Mouse (Mus musculus) hindbrain, embryonic 15.5 days (tissue): ENCODE data around the gene Adcy7. TPM values are rescaled to one million over a fixed set of nuclear protein-coding genes. Genes with fewer than 3 reads are reported as not detected.

Source experiments
- ATAC-seq: fragments of 200-750 bp; cut with Nextera tagmentation; 2 replicates; pipeline ENCODE4 v1.8.0; 2017; ENCODE audit warnings: low read depth, moderate number of reproducible peaks, moderate TSS enrichment; ENCODE audit not compliant: low FRiP score
- H3K27ac ChIP-seq: fragments of 300-500 bp; sonication (generic); replicated peaks from 2 replicates; pipeline ENCODE4 v1.5.1; 2015; ENCODE audit warnings: mild to moderate bottlenecking, inconsistent platforms
- H3K27me3 ChIP-seq: fragments of 300-500 bp; sonication (generic); 2 replicates; pipeline ENCODE4 v1.6.1; 2015; ENCODE audit warnings: control low read depth, inconsistent platforms
- H3K36me3 ChIP-seq: fragments of 300-500 bp; sonication (generic); 2 replicates; pipeline ENCODE4 v1.6.1; 2015; ENCODE audit warnings: control low read depth, inconsistent platforms
- H3K4me1 ChIP-seq: fragments of 300-500 bp; sonication (generic); replicated peaks from 2 replicates; pipeline ENCODE4 v1.6.1; 2015; ENCODE audit warnings: control low read depth, inconsistent platforms
- H3K4me2 ChIP-seq: fragments of 300-500 bp; sonication (generic); 2 replicates; pipeline ENCODE4 v1.6.1; 2015; ENCODE audit warnings: moderate library complexity, mild to moderate bottlenecking, inconsistent platforms
- H3K4me3 ChIP-seq: fragments of 300-500 bp; sonication (generic); 2 replicates; pipeline ENCODE4 v1.5.1; 2015; ENCODE audit warnings: mild to moderate bottlenecking, inconsistent platforms
- H3K9ac ChIP-seq: fragments of 300-500 bp; sonication (generic); 2 replicates; pipeline ENCODE4 v1.6.1; 2015; ENCODE audit warnings: inconsistent platforms
- H3K9me3 ChIP-seq: fragments of 300-500 bp; sonication (generic); 2 replicates; pipeline ENCODE4 v1.6.1; 2016; ENCODE audit warnings: control low read depth, inconsistent platforms
- WGBS: fragments of 180-500 bp; shearing (Covaris S2); methylation state at CpG from one replicate; pipeline ENCODE4 v1.1.7; 2015; 5-methylcytosine and 5-hydroxymethylcytosine counted together
- polyA plus RNA-seq: library from polyadenylated mRNA; unstranded; fragments of >200 nt; fragmentation: Nextera tagmentation; extraction: Ambion mirVana; gene quantifications from 2 replicates; pipeline ENCODE4 v1.2.1, GENCODE M21; 2015

The Adcy7 gene
- polyA plus RNA-seq: 5.2 TPM in 2 replicates

DNA sequence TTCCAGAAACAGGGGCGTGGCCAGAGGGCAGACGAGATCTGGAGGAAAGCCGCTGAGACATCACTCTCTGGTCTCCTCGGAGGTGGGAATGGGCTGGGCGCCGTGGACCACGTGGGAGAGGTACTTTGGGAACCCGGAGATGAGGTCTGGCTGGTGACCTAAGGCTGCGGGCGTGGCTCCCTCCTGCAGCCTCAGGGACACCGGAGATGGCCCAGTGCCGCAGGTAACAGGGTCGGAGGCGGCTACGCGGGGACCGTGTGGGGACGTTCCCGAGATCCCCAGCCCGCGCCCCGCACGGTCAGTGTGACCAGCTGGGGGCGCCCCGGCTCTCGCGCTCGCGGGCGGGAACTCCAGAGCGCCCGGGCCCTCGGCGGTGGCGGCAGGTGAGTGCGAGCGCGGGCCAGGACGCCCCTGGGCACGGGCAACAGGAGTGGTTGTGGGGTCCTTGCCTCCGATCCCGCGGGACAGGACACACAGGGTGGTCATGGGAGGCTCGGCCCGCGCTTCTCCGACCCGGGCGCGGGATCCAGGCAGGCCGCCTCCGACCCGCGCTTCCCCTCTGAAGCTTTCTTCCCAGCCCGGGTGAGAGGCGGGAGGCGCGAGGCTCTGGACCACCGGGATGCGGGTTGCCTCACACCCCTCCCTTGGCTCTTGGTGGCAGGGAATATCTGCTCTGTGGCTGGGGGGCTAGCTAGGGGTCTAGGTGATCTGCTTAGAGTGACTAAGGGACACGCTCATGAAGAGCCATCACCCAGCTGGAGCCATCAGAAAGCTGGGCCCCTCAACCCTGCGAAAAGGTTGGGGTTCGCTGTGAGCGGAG is at the start of gene Adcy7:
Adcy7 (plus strand) TSS at position 173 of the 820 bp plus-strand sequence.
- ATAC-seq: 0 out of 2 replicates have a peak, but pooled peaks have one; percentile 39
- Histone ChIP-seq H3K4me1 (peaks cover 11% of the 10 kb centered on the region), H3K4me3 (peak within 1 kb of the TSS; percentile 49), H3K36me3 (no peaks in the 10 kb centered on the region), H3K9me3 (no peaks in the 10 kb centered on the region), H3K9ac (peak within 1 kb of the TSS; percentile 50), H3K27ac (no peak within 1 kb of the TSS), H3K27me3 (peaks cover 17% of the 10 kb centered on the region; the same call in 1 of the 2 replicates), H3K4me2 (peak within 1 kb of the TSS; percentile 98)
- WGBS: 4% methylated on average over 58 of the region's 64 CpGs

DNA sequence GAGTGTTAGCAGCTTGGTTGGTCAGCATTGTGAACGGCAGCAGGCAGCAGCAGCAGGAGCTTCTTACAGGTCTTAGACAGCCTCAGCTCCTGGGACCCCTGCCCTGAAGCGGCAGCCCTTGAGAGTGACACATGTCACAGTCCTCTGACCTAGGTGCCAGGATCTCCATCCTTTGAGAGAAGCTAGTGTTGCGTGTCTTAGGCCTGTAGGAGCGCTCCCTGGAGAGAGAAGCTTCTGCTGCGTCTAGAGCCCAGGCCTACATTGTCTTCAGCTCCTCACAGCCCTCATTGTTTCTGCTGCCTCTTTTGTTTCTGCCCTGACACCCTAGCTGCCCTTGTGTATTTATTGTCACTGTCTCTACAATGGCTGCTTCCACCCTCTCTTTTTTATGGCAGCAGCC is 46.8 kb upstream of the Adcy7 start:
- WGBS: 7% methylated on average over 5 of the region's 5 CpGs
- H3K27ac ChIP-seq: peak overlapping the region; percentile 60
- H3K36me3 ChIP-seq: no peaks in the 10 kb centered on the region
- no peak overlapping the region for H3K4me2 ChIP-seq
- H3K9me3 ChIP-seq: no peaks in the 10 kb centered on the region
- peaks cover 25% of the 10 kb centered on the region for H3K4me1 ChIP-seq
- H3K4me3 ChIP-seq: no peak overlapping the region
- ATAC-seq: no peak; the same call in 1 of the 2 replicates
- H3K9ac ChIP-seq: no peak overlapping the region
- no peaks in the 10 kb centered on the region for H3K27me3 ChIP-seq

DNA sequence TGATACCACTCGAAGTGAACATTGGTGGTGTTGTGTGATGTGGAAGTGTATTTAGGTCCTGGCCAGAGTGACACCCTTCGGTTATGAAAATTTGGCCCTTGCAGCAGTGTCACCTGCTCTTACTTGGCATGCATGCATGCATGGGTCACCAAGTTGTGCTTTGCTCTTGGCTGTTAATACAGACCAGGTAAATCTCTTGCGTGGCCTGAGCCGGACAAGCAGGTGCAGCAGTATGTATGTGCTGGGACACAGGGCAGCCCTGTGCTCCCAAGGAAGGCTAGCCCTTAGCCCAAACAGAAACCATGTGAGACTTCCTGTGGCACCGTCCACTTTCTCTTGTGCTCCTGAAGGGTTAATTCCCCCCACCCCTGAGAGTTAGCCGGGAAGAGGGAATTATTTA is 44.4 kb upstream of the Adcy7 start:
- 65% methylated on average over 6 of the region's 6 CpGs for WGBS
- no peak overlapping the region for H3K4me3 ChIP-seq
- H3K4me1 ChIP-seq: peaks cover 25% of the 10 kb centered on the region
- H3K27me3 ChIP-seq: no peaks in the 10 kb centered on the region
- no peaks in the 10 kb centered on the region for H3K36me3 ChIP-seq
- H3K9me3 ChIP-seq: no peaks in the 10 kb centered on the region
- H3K4me2 ChIP-seq: no peak overlapping the region
- ATAC-seq: no peak
- H3K27ac ChIP-seq: no peak overlapping the region
- H3K9ac ChIP-seq: no peak overlapping the region

DNA sequence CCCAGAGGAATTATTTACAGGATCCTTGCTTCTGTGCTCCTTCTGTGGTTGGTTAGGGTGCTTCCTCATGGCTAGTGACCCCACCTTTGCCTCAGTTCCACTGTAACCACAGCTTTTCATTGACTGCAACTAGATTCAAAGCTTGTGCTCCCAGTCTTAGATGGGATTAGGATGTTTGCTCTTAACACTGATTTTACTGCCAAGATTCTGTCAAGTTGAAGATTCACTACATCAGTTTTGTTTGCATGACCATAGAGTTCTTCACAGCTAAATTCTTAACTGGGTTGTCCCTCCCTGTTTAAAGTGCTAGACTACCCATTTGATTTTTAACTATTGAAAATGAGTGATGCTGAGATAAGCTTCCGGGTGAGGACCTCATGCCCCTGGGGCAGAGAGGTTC is 43.9 kb upstream of the Adcy7 start:
- no peak overlapping the region for H3K4me2 ChIP-seq
- no peak for ATAC-seq
- 62% methylated on average over 1 of the region's 1 CpGs for WGBS
- H3K4me3 ChIP-seq: no peak overlapping the region
- H3K9ac ChIP-seq: no peak overlapping the region
- H3K27ac ChIP-seq: no peak overlapping the region
- no peaks in the 10 kb centered on the region for H3K36me3 ChIP-seq
- H3K4me1 ChIP-seq: peaks cover 25% of the 10 kb centered on the region
- no peaks in the 10 kb centered on the region for H3K27me3 ChIP-seq
- H3K9me3 ChIP-seq: no peaks in the 10 kb centered on the region

DNA sequence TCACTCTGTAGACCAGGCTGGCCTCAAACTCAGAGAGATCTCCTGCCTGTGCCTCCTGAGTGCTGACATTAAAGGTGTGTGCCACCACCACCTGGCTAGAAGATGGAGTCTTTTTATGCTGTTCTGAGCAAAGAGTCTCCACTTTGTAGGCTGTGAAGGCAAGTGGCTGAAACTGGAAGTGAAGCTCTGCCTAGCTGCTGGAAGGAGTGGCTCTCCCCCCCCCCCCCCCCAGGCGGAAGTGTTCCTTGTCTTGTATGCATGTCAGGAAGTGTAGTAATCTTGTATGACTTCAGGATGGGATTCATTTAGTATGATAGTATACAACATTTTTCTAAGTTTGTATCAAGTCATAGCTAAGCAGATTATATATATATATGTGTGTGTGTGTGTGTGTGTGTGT is 43.4 kb upstream of the Adcy7 start:
- Histone ChIP-seq H3K9ac (no peak overlapping the region), H3K9me3 (no peaks in the 10 kb centered on the region), H3K4me3 (no peak overlapping the region), H3K36me3 (no peaks in the 10 kb centered on the region), H3K27me3 (no peaks in the 10 kb centered on the region), H3K4me1 (peaks cover 25% of the 10 kb centered on the region), H3K4me2 (no peak overlapping the region), H3K27ac (no peak overlapping the region)
- no peak for ATAC-seq
- WGBS: no CpG with 5 or more reads among the region's 1 CpGs

DNA sequence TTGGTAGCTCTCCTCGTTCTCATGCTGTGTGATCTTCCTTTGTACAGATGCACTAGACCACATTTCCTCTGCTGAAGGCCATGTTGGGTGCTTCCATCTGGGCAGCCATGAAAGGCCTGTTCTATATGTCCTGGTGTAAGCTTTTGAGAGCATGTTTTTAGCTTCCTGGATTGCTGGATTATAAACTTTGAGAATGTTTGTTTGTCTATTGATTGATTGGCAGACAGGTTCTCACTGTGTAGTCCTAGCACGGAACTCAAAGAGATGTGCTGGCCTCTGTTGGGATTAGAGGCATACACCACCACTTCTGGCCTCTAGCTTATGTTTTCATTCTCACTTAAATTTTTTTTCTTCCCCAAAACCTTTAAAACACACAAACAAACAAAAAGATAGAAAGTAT is 35.5 kb upstream of the Adcy7 start:
- H3K27ac ChIP-seq: no peak overlapping the region
- no peaks in the 10 kb centered on the region for H3K27me3 ChIP-seq
- no peak overlapping the region for H3K4me2 ChIP-seq
- 66% methylated on average over 2 of the region's 2 CpGs for WGBS
- H3K9me3 ChIP-seq: no peaks in the 10 kb centered on the region
- no peak overlapping the region for H3K4me3 ChIP-seq
- no peak for ATAC-seq
- no peaks in the 10 kb centered on the region for H3K36me3 ChIP-seq
- no peak overlapping the region for H3K9ac ChIP-seq
- peaks cover 5% of the 10 kb centered on the region; the same call in 1 of the 2 replicates for H3K4me1 ChIP-seq

DNA sequence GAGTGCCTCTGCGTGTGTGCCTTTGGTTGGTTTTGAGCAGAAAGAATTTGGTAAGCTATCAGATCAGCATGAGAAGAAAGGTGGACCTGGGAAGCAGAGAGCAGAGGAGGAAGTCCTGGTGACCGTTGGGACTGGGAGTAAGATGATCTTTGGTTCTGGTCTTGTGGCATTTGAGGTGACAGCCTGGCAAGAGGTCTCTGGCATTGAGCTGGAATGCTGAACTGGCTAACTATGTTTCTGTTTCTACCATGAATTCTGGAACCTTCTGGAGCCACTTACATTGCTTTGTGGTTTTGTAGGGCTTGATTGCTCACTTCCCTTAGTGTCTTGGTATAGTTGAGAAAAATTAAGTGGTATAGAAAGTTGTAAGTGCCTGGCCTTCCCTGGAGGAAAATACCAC is 34.6 kb upstream of the Adcy7 start:
- no peak overlapping the region for H3K4me3 ChIP-seq
- H3K4me1 ChIP-seq: peaks cover 5% of the 10 kb centered on the region; the same call in 1 of the 2 replicates
- no peaks in the 10 kb centered on the region for H3K9me3 ChIP-seq
- H3K4me2 ChIP-seq: no peak overlapping the region
- ATAC-seq: no peak
- 88% methylated on average over 2 of the region's 2 CpGs for WGBS
- no peak overlapping the region for H3K27ac ChIP-seq
- no peaks in the 10 kb centered on the region for H3K27me3 ChIP-seq
- no peaks in the 10 kb centered on the region for H3K36me3 ChIP-seq
- H3K9ac ChIP-seq: no peak overlapping the region

DNA sequence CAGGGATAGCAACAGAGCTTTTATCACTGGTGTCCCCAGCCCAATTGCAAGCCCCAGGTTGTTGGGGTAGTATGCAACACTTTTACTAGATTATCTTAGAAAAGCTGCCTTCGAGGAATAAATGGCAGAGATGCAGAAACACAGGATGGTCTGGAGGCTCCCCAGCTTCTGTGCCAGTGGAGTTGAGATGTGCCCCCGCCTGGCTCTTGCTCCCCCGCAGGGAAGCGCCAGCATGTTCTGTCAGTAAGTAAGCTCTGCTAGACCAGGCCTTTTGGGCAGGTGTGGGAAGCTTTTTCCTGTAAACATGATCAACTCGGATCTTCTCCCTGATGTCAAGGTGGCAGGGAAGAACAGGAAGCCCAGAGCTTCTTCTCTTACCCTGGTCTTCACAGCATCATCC is 32.9 kb upstream of the Adcy7 start:
- Histone ChIP-seq H3K27me3 (no peaks in the 10 kb centered on the region), H3K4me3 (no peak overlapping the region), H3K4me1 (peaks cover 5% of the 10 kb centered on the region; the same call in 1 of the 2 replicates), H3K27ac (no peak overlapping the region), H3K36me3 (0 out of 2 replicates have a peak, but pooled peaks cover 2% of the 10 kb centered on the region), H3K9me3 (no peaks in the 10 kb centered on the region), H3K9ac (no peak overlapping the region), H3K4me2 (no peak overlapping the region)
- ATAC-seq: no peak
- 86% methylated on average over 5 of the region's 5 CpGs for WGBS

DNA sequence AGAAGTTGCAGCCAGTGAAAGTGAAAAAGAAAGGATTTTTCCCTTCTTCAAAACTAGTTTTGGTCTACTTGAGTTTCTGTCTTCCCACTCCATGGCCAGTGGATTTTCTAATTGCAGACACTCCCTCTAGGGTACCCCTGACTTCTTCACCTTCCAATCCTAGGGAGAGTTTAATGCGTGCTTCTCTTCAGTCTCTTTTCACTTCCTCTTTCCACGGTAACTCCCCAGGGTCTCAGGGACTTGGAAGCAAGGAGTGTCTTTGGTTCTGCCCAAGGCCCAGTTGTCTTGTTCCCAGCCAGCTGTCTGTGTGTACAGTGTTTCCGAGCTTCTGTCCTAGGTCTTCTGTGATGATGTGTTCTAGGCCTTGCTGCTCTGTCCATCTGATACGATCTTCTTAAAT is 30.3 kb upstream of the Adcy7 start:
- no peak for ATAC-seq
- WGBS: 75% methylated on average over 4 of the region's 4 CpGs
- Histone ChIP-seq H3K4me3 (no peak overlapping the region), H3K4me2 (no peak overlapping the region), H3K27ac (no peak overlapping the region), H3K4me1 (peaks cover 5% of the 10 kb centered on the region; the same call in 1 of the 2 replicates), H3K9ac (no peak overlapping the region), H3K27me3 (no peaks in the 10 kb centered on the region), H3K36me3 (peaks cover 12% of the 10 kb centered on the region; the same call in 1 of the 2 replicates), H3K9me3 (no peaks in the 10 kb centered on the region)

DNA sequence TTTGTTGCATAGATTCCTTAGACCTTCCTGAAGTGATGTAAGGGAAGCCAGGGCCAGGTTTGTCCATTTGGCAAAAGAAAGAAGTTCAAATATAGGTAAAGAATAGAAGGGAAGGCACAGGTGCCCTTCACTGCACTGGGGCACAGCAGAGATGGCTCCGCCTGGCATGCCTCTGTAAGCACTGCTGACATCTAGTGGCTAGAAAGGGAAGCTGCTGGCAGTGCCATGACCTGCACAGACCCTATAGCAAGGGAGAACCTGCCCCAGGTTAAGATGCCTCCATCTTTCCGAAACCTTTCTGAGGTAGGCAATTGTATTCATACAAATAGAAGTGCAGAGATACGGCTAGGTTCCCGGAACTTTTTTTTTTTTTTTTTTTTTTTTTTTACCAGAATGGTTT is 27.9 kb upstream of the Adcy7 start:
- 76% methylated on average over 4 of the region's 4 CpGs for WGBS
- H3K27me3 ChIP-seq: no peaks in the 10 kb centered on the region
- no peak overlapping the region for H3K9ac ChIP-seq
- H3K27ac ChIP-seq: no peak overlapping the region
- no peak overlapping the region for H3K4me2 ChIP-seq
- ATAC-seq: peak; percentile 69; the same call in 1 of the 2 replicates
- H3K9me3 ChIP-seq: no peaks in the 10 kb centered on the region
- H3K4me3 ChIP-seq: no peak overlapping the region
- H3K4me1 ChIP-seq: no peaks in the 10 kb centered on the region
- peaks cover 24% of the 10 kb centered on the region; the same call in 1 of the 2 replicates for H3K36me3 ChIP-seq

DNA sequence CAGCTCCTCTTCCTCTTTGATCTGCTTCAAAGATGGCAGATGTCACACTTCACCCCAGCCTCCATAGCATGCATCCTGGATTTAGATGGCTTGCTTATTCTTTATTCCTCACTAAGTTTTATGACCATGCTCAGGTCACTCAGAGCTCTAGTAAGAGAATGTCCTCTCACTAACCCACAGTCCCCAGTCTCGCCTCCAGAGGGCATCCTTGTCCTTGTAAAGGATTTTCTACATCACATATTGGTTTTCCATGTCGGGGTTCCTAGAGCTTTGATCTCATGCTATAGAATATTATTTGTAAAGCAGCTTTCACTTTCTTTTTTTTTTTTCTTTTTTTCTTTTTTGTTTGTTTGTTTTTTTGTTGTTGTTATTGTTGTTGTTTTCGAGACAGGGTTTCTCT is 19.4 kb upstream of the Adcy7 start:
- no peak overlapping the region for H3K4me2 ChIP-seq
- no peak overlapping the region for H3K9ac ChIP-seq
- no peaks in the 10 kb centered on the region for H3K4me1 ChIP-seq
- H3K27ac ChIP-seq: no peak overlapping the region
- H3K9me3 ChIP-seq: no peaks in the 10 kb centered on the region
- no peak overlapping the region for H3K4me3 ChIP-seq
- no peaks in the 10 kb centered on the region for H3K27me3 ChIP-seq
- 83% methylated on average over 3 of the region's 3 CpGs for whole genome bisulfite sequencing
- peaks cover 44% of the 10 kb centered on the region for H3K36me3 ChIP-seq
- no peak for ATAC-seq

DNA sequence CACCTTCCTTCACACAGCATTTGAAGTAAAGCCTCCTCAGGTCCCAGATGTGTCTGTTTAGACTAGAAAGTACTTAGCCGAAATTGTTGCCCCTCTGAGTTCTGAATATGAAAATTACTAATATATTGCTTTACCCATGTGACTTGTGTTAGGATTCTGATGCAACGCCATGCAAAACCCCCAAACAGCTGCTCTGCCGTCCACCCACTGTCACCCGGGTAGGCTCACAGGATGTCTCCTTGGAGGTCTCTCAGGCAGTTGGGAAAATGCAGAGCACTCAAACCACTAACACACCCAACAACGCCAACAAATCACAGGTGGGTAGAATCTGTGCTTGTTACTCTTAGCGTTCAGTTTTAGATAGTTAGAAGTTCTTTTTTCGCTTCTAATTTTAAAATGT is 17.2 kb upstream of the Adcy7 start:
- Histone ChIP-seq H3K9me3 (no peaks in the 10 kb centered on the region), H3K36me3 (peaks cover 38% of the 10 kb centered on the region), H3K4me2 (no peak overlapping the region), H3K9ac (no peak overlapping the region), H3K27ac (no peak overlapping the region), H3K27me3 (no peaks in the 10 kb centered on the region), H3K4me1 (no peaks in the 10 kb centered on the region), H3K4me3 (no peak overlapping the region)
- no peak for ATAC-seq
- WGBS: 87% methylated on average over 7 of the region's 7 CpGs
